Mouse (Mus musculus): Measurements from ENCODE around the gene Farp1. TPM values are rescaled to one million over a fixed set of nuclear protein-coding genes. Genes with fewer than 3 reads are reported as not detected.
A peak's percentile ranks its signal among the peaks of the same experiment; 100 is the strongest.

Gene Farp1
- total RNA-seq, 2 experiments from 2014 or later, result 17.5 to 27.5 TPM

- peak; percentile 72 for DNase-seq
Observed at GRCm38 (mm10) chr14:121220723-121221122, 185.7 kb downstream of the Farp1 start.

- DNase-seq, result no peak
Observed at GRCm38 (mm10) chr14:121225804-121226203, 190.8 kb downstream of the Farp1 start.

GRCm38 (mm10) chr14:121229036-121229773 is 194.2 kb downstream of the Farp1 start:
- DNase-seq, result no peak

GRCm38 (mm10) chr14:121231232-121231631 is 196.2 kb downstream of the Farp1 start:
- DNase-seq, result no peak

GRCm38 (mm10) chr14:121234741-121235307 is 199.8 kb downstream of the Farp1 start:
- DNase-seq, result no peak

- DNase-seq, result no peak
Observed at GRCm38 (mm10) chr14:121236736-121237135, 201.7 kb downstream of the Farp1 start.

- DNase-seq, result no peak
Observed at GRCm38 (mm10) chr14:121238727-121239126, 203.7 kb downstream of the Farp1 start.

GRCm38 (mm10) chr14:121239386-121239785 is 204.4 kb downstream of the Farp1 start:
- DNase-seq, result no peak

GRCm38 (mm10) chr14:121244104-121244503 is 209.1 kb downstream of the Farp1 start:
- DNase-seq, result no peak

GRCm38 (mm10) chr14:121246048-121246731 is 211.2 kb downstream of the Farp1 start:
- DNase-seq, result no peak

- DNase-seq, result no peak
Observed at GRCm38 (mm10) chr14:121247287-121247686, 212.3 kb downstream of the Farp1 start.

- no peak for DNase-seq
Observed at GRCm38 (mm10) chr14:121248346-121248745, 213.3 kb downstream of the Farp1 start.

GRCm38 (mm10) chr14:121251099-121251498 is 216.1 kb downstream of the Farp1 start:
- no peak for DNase-seq

- no peak for DNase-seq
Observed at GRCm38 (mm10) chr14:121251708-121252107, 216.7 kb downstream of the Farp1 start.

- no peak for DNase-seq
Observed at GRCm38 (mm10) chr14:121252542-121252941, 217.5 kb downstream of the Farp1 start.

- no peak for DNase-seq
Observed at GRCm38 (mm10) chr14:121254869-121255268, 219.9 kb downstream of the Farp1 start.

- DNase-seq, result no peak
Observed at GRCm38 (mm10) chr14:121255469-121255868, 220.5 kb downstream of the Farp1 start.

- no peak for DNase-seq
Observed at GRCm38 (mm10) chr14:121256896-121257295, 221.9 kb downstream of the Farp1 start.

- no peak for DNase-seq
Observed at GRCm38 (mm10) chr14:121259332-121259731, 224.3 kb downstream of the Farp1 start.

GRCm38 (mm10) chr14:121259789-121260188 is 224.8 kb downstream of the Farp1 start:
- DNase-seq, result peak; percentile 58

- no peak for DNase-seq
Observed at GRCm38 (mm10) chr14:121261229-121261879, 226.4 kb downstream of the Farp1 start.

- DNase-seq, result no peak
Observed at GRCm38 (mm10) chr14:121262606-121263005, 227.6 kb downstream of the Farp1 start.

GRCm38 (mm10) chr14:121263912-121264311 is 228.9 kb downstream of the Farp1 start:
- no peak for DNase-seq
